Mouse (Mus musculus): ENCODE data around the gene Cabin1. TPM values are rescaled to one million over a fixed set of nuclear protein-coding genes. Genes with fewer than 3 reads are reported as not detected.

Cabin1 gene
- polyA plus RNA-seq, 2 experiments, result 32.3 to 42.6 TPM

DNA sequence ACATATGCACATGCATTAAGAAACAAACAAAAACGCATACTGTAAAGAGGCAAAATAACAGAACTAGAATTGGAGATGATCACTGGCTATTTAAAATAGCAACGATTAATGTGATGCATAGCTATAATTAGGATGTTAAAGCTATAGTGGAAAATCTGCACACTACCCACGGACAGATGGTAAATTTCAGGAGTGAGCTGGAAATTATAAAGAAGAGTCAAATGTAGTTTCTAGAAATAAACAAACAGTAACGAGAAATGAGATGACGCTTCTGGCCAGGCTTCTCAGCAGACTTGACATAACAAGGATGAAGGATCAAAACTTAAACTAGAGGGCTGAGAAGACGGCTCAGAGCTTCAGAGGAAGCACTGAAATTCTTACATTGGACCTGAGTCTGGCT lies 62.9 kb downstream of the Cabin1 start:
- DNase-seq (ENCODE audit: low spot score) (no peak), ATAC-seq (ENCODE audit: low FRiP score, low read depth) (no peak)
- H3K9ac ChIP-seq (ENCODE audit: low read depth, low read length, severe bottlenecking), result no peak overlapping the region
- peaks cover 45% of the 10 kb centered on the region for H3K36me3 ChIP-seq (ENCODE audit: control insufficient read depth, insufficient read depth, low read length)
- WGBS, result 91% methylated on average over 6 of the region's 6 CpGs
- H3K4me3 ChIP-seq (replicated peaks; ENCODE audit: low read length), result no peak overlapping the region
- no peaks in the 10 kb centered on the region for H3K27me3 ChIP-seq (ENCODE audit: control insufficient read depth, insufficient read depth, low read length)
- H3K4me1 ChIP-seq (ENCODE audit: control insufficient read depth, insufficient read depth, low read length), result no peaks in the 10 kb centered on the region
- no peak overlapping the region for H3K4me2 ChIP-seq (replicated peaks; ENCODE audit: low read depth, low read length, severe bottlenecking)
- TF ChIP-seq POLR2A (IDR thresholded peaks at IDR 0.05; ENCODE audit: borderline replicate concordance, extremely low read depth, insufficient read depth, insufficient read length), result no peak
- H3K9me3 ChIP-seq (ENCODE audit: control insufficient read depth, low read length), result no peaks in the 10 kb centered on the region
- H3K27ac ChIP-seq (replicated peaks; ENCODE audit: low read depth, low read length), result no peak overlapping the region

DNA sequence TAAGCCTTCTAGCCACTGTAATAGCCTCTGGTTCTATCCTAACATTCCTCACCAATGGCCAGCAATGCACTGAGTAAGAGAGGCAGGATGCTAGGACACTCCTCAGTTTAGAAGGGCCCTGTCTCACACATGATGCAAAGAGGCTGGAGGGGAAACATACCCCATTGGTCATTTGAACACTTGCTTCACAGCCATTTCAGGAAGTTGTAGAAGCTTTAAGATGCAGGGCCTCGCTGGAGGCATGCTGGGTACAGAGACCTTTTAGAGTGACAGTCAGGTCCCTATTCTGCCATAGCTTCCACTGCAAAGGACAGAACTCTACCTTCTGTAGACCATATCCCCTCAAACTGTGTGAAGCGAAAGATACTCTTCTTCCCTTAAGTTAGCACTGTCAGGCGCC lies 66.4 kb downstream of the Cabin1 start:
- peaks cover 73% of the 10 kb centered on the region for H3K36me3 ChIP-seq (ENCODE audit: control insufficient read depth, insufficient read depth, low read length)
- H3K4me2 ChIP-seq (replicated peaks; ENCODE audit: low read depth, low read length, severe bottlenecking), result no peak overlapping the region
- H3K27ac ChIP-seq (replicated peaks; ENCODE audit: low read depth, low read length), result no peak overlapping the region
- ATAC-seq (ENCODE audit: low FRiP score, low read depth) (no peak), DNase-seq (ENCODE audit: low spot score) (no peak)
- no peak overlapping the region for H3K9ac ChIP-seq (ENCODE audit: low read depth, low read length, severe bottlenecking)
- H3K4me1 ChIP-seq (ENCODE audit: control insufficient read depth, insufficient read depth, low read length), result no peaks in the 10 kb centered on the region
- H3K9me3 ChIP-seq (ENCODE audit: control insufficient read depth, low read length), result no peaks in the 10 kb centered on the region
- no peak overlapping the region for H3K4me3 ChIP-seq (replicated peaks; ENCODE audit: low read length)
- WGBS, result 86% methylated on average over 3 of the region's 3 CpGs
- no peaks in the 10 kb centered on the region for H3K27me3 ChIP-seq (ENCODE audit: control insufficient read depth, insufficient read depth, low read length)
- TF ChIP-seq POLR2A (IDR thresholded peaks at IDR 0.05; ENCODE audit: borderline replicate concordance, extremely low read depth, insufficient read depth, insufficient read length), result no peak

DNA sequence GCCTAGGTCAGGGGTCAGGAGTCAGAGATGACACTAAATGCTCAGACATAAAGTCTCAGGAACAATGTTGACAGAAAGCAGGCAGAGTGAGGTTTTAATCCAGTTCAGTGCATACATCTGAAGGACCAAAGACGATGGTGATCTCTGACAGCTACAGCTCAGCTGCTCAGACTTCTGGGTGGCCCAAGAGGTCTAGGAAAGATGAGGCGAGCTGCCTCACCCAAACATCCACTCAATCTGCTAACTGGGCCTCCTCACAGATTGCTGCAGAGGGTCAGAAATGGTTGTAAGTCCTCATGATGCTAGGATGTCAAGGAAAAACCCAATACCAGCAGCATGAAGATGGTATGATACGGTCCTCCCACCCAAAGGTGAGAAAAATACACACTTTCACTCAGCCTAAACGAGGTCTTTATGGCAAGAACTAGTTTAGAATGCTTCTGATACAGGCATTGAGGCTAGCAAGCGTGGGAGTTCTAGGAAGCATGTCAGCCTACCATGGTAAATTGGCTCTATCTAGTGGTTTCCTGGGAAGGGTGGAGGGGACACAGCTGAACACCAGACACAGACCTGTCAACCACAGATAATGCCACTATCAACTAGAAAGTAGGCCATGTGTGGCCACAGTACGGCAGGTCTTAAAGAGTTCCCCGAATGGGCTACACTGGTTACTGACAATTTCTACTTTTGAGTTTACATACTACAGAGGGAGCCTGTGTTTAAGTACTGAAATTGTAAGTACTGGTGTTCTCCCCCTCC lies 67.4 kb downstream of the Cabin1 start:
- Histone ChIP-seq H3K9me3 (ENCODE audit: control insufficient read depth, low read length) (no peaks in the 10 kb centered on the region), H3K4me1 (ENCODE audit: control insufficient read depth, insufficient read depth, low read length) (no peaks in the 10 kb centered on the region), H3K4me3 (replicated peaks; ENCODE audit: low read length) (no peak overlapping the region), H3K27ac (replicated peaks; ENCODE audit: low read depth, low read length) (no peak overlapping the region), H3K27me3 (ENCODE audit: control insufficient read depth, insufficient read depth, low read length) (no peaks in the 10 kb centered on the region), H3K4me2 (replicated peaks; ENCODE audit: low read depth, low read length, severe bottlenecking) (no peak overlapping the region), H3K9ac (ENCODE audit: low read depth, low read length, severe bottlenecking) (no peak overlapping the region), H3K36me3 (ENCODE audit: control insufficient read depth, insufficient read depth, low read length) (peaks cover 76% of the 10 kb centered on the region)
- no peak for DNase-seq (ENCODE audit: low spot score)
- TF ChIP-seq POLR2A (IDR thresholded peaks at IDR 0.05; ENCODE audit: borderline replicate concordance, extremely low read depth, insufficient read depth, insufficient read length), result no peak
- no peak for ATAC-seq (ENCODE audit: low FRiP score, low read depth)
- 86% methylated on average over 7 of the region's 7 CpGs for WGBS

DNA sequence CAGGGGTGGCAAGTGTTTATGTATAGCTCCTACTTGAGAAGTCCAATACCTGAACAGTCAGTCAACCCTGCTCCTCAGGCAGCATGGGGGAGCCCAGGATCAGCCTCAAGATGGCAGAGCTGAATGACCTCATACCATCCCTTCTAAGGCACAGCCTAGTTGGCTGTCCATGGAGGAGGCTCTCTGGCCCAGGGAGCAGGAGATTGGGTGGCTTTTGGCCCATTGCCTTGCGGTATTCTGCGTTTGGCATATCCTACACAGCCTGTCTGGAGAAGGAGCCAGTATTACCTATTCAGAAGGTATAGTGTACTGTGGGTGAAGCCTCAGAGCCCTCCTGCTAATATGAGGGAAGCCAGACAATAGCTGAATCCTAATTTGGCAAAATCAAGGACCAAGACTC lies 68.6 kb downstream of the Cabin1 start:
- Histone ChIP-seq H3K4me2 (replicated peaks; ENCODE audit: low read depth, low read length, severe bottlenecking) (no peak overlapping the region), H3K9me3 (ENCODE audit: control insufficient read depth, low read length) (no peaks in the 10 kb centered on the region), H3K36me3 (ENCODE audit: control insufficient read depth, insufficient read depth, low read length) (peaks cover 88% of the 10 kb centered on the region), H3K4me3 (replicated peaks; ENCODE audit: low read length) (no peak overlapping the region), H3K9ac (ENCODE audit: low read depth, low read length, severe bottlenecking) (no peak overlapping the region), H3K27me3 (ENCODE audit: control insufficient read depth, insufficient read depth, low read length) (no peaks in the 10 kb centered on the region), H3K27ac (replicated peaks; ENCODE audit: low read depth, low read length) (no peak overlapping the region), H3K4me1 (ENCODE audit: control insufficient read depth, insufficient read depth, low read length) (no peaks in the 10 kb centered on the region)
- 100% methylated on average over 2 of the region's 2 CpGs for WGBS
- no peak for TF ChIP-seq POLR2A (IDR thresholded peaks at IDR 0.05; ENCODE audit: borderline replicate concordance, extremely low read depth, insufficient read depth, insufficient read length)
- DNase-seq (ENCODE audit: low spot score) (no peak), ATAC-seq (ENCODE audit: low FRiP score, low read depth) (no peak)

DNA sequence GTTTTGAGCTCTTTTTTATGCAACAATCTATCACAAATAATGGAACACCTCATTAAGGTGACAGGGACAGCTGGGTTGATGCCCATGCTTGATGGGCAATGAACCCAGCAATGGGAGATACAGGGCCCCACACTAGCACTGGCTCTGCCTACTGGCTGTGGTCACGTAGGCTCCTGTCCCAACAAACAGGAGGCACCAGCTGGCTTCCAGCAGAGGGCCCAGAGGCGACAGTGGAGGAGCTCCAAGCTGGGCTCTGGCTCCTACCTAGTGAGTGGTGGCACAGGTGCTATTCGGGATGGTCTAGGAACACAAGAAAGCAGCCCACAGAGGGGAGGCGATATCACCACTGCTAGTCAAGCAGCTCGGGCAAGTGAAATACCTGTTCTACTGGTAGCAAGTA lies 69.1 kb downstream of the Cabin1 start:
- Histone ChIP-seq H3K9ac (ENCODE audit: low read depth, low read length, severe bottlenecking) (no peak overlapping the region), H3K4me1 (ENCODE audit: control insufficient read depth, insufficient read depth, low read length) (no peaks in the 10 kb centered on the region), H3K4me3 (replicated peaks; ENCODE audit: low read length) (no peak overlapping the region), H3K36me3 (ENCODE audit: control insufficient read depth, insufficient read depth, low read length) (peaks cover 86% of the 10 kb centered on the region), H3K27ac (replicated peaks; ENCODE audit: low read depth, low read length) (no peak overlapping the region), H3K4me2 (replicated peaks; ENCODE audit: low read depth, low read length, severe bottlenecking) (no peak overlapping the region), H3K27me3 (ENCODE audit: control insufficient read depth, insufficient read depth, low read length) (no peaks in the 10 kb centered on the region), H3K9me3 (ENCODE audit: control insufficient read depth, low read length) (no peaks in the 10 kb centered on the region)
- TF ChIP-seq POLR2A (IDR thresholded peaks at IDR 0.05; ENCODE audit: borderline replicate concordance, extremely low read depth, insufficient read depth, insufficient read length), result no peak
- WGBS, result 90% methylated on average over 5 of the region's 5 CpGs
- ATAC-seq (ENCODE audit: low FRiP score, low read depth) (no peak), DNase-seq (ENCODE audit: low spot score) (no peak)
